Mouse (Mus musculus) lung, embryonic 14.5 days (tissue): ENCODE data around the gene Zar1l. TPM values are rescaled to one million over a fixed set of nuclear protein-coding genes. Genes with fewer than 3 reads are reported as not detected.

Experiments used
- ATAC-seq: fragments of 200-750 bp; cut with Nextera tagmentation; 2 replicates; pipeline ENCODE4 v1.8.0; 2017; ENCODE audit warnings: mild to moderate bottlenecking, moderate TSS enrichment, moderate library complexity; ENCODE audit not compliant: insufficient read depth
- DNase-seq: peaks from one replicate; pipeline ENCODE4 v3.0.0-alpha.2; 2015
- H3K27ac ChIP-seq: fragments of 300-500 bp; sonication (generic); 2 replicates; pipeline ENCODE4 v1.5.1; 2014; ENCODE audit warnings: low read depth, mild to moderate bottlenecking, moderate library complexity
- H3K27me3 ChIP-seq: fragments of 300-500 bp; sonication (generic); 2 replicates; pipeline ENCODE4 v1.6.1; 2014; ENCODE audit warnings: low read length, control low read depth; ENCODE audit not compliant: insufficient read depth
- H3K36me3 ChIP-seq: fragments of 300-500 bp; sonication (generic); 2 replicates; pipeline ENCODE4 v1.6.1; 2014; ENCODE audit warnings: control low read depth; ENCODE audit not compliant: insufficient read depth
- H3K4me1 ChIP-seq: fragments of 300-500 bp; sonication (generic); 2 replicates; pipeline ENCODE4 v1.6.1; 2014; ENCODE audit warnings: antibody characterized with exemption, control low read depth; ENCODE audit not compliant: insufficient read depth
- H3K4me2 ChIP-seq: fragments of 300-500 bp; sonication (generic); 2 replicates; pipeline ENCODE4 v1.6.1; 2014; ENCODE audit warnings: mild to moderate bottlenecking
- H3K4me3 ChIP-seq: fragments of 300-500 bp; sonication (generic); 2 replicates; pipeline ENCODE4 v1.5.1; 2014; ENCODE audit warnings: low read depth, low read length
- H3K9ac ChIP-seq: fragments of 300-500 bp; sonication (generic); 2 replicates; pipeline ENCODE4 v1.6.1; 2014
- H3K9me3 ChIP-seq: fragments of 300-500 bp; sonication (generic); 2 replicates; pipeline ENCODE4 v1.6.1; 2016; ENCODE audit warnings: low read depth, low read length, control low read depth
- CTCF ChIP-seq: IDR thresholded peaks from 2 replicates; pipeline ENCODE4 v1.5.1; 2016; ENCODE audit warnings: antibody characterized with exemption, low read depth
- WGBS: fragments of 180-500 bp; shearing (Covaris S2); extraction: QIAGEN DNeasy Blood & Tissue Kit; methylation state at CpG from one replicate; pipeline ENCODE4 v1.1.7; 2014; 5-methylcytosine and 5-hydroxymethylcytosine counted together
- polyA plus RNA-seq: library from polyadenylated mRNA; unstranded; fragments of >200 nt; fragmentation: Nextera tagmentation; extraction: Ambion mirVana; gene quantifications from 2 replicates; pipeline ENCODE4 v1.2.1, GENCODE M21; 2014

Zar1l gene
- polyA plus RNA-seq = not detected in 2 replicates

DNA sequence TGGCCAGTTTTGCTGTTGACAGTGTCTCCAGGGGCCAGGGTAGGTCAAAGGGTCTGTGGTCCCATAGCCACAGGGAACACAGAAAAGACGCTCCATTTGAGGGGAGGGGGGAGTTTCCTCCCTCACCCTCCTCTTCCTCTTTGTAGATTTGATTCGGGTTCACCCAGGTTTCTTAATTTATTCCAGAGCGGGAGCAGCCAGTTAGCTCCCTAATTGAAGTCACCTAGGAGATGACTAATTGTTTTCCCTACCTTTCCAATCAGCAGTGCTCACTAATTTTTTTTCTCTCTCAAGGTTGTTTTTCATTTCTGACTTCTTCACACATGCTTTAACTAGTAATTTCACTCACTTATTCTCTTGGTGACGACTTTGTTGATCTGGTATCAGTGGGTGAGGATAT lies at the start of gene Zar1l:
Gene Zar1l, minus strand, starts transcription at position 101 of the 400 bp plus-strand sequence.
- Histone ChIP-seq H3K9me3 (no peaks in the 10 kb centered on the region), H3K36me3 (no peaks in the 10 kb centered on the region), H3K4me2 (no peak within 1 kb of the TSS), H3K27me3 (no peaks in the 10 kb centered on the region), H3K4me1 (no peaks in the 10 kb centered on the region), H3K27ac (no peak within 1 kb of the TSS), H3K4me3 (no peak within 1 kb of the TSS), H3K9ac (no peak within 1 kb of the TSS)
- 54% methylated on average over 4 of the region's 4 CpGs for WGBS
- DNase-seq = no peak
- ATAC-seq = no peak
- TF ChIP-seq CTCF = no peak

DNA sequence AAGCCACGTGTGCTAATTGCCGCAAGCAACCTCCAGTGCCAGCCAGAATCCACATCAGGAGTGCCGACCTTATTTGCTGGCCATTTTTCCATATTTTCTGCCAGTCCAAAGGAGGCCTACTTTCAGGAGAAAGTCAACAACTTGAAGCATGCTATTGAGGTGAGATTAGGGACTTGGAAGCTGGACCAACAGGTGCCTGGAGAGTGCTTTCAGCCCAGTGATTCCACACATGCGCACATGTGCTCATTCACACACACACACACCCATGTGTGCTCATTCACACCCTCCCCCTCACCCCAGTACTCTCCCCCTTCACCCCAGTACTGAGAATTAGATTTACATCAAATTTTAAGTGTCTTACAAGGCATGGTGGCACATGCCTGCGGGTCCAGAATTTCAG lies 49.0 kb upstream of the Zar1l start:
- ATAC-seq = no peak
- H3K9me3 ChIP-seq = no peaks in the 10 kb centered on the region
- H3K4me2 ChIP-seq = no peak overlapping the region
- H3K36me3 ChIP-seq = peaks cover 49% of the 10 kb centered on the region
- no peak overlapping the region for H3K27ac ChIP-seq
- no peaks in the 10 kb centered on the region for H3K4me1 ChIP-seq
- TF ChIP-seq CTCF = no peak
- no peak for DNase-seq
- no peak overlapping the region for H3K4me3 ChIP-seq
- no peak overlapping the region for H3K9ac ChIP-seq
- no peaks in the 10 kb centered on the region for H3K27me3 ChIP-seq
- WGBS = 83% methylated on average over 5 of the region's 5 CpGs

DNA sequence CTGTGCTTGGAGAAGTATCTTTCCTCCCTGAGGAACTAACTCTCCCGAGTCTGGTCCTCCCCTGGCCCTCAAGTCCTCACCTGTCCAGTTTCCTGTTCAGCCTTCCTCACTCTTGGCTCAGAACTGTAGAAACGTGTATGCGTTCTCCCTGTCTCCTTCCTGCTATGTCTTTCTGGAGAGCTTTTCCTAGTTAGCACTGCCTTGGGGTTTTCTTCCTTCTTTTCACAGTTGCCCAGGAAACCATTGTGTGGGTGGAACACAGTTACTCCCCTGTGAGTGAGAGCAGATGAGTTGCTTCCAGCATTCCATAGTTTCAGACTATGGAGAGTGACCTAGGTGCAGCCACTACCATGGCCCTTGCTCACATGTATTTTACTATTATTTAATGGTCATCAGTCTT lies 48.3 kb upstream of the Zar1l start:
- DNase-seq (no peak), ATAC-seq (no peak)
- Histone ChIP-seq H3K9ac (no peak overlapping the region), H3K4me1 (no peaks in the 10 kb centered on the region), H3K27me3 (no peaks in the 10 kb centered on the region), H3K4me3 (no peak overlapping the region), H3K36me3 (peaks cover 52% of the 10 kb centered on the region), H3K27ac (no peak overlapping the region), H3K4me2 (no peak overlapping the region), H3K9me3 (no peaks in the 10 kb centered on the region)
- no peak for TF ChIP-seq CTCF
- WGBS = 61% methylated on average over 3 of the region's 3 CpGs

DNA sequence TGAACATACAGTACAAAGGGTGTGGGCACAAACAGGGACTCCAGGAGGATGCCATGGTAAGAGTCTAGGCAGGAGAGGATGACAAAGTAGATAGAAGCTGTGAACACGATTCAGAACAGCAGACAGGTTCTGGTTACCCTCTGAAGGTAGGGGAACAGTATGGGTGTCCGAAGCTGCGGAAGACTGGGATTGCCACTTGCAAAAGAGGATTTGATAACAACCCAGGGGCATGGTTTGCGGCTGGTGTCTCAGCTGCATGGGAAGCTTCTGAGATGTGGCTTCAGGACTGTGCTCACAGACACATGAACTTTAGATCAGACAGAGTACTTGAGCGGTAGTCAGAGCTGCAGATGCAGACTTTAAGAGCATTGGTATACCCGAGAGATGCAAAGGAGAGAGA lies 46.5 kb upstream of the Zar1l start:
- 91% methylated on average over 6 of the region's 6 CpGs for WGBS
- H3K9ac ChIP-seq = no peak overlapping the region
- H3K36me3 ChIP-seq = peaks cover 58% of the 10 kb centered on the region
- H3K27me3 ChIP-seq = no peaks in the 10 kb centered on the region
- DNase-seq (no peak), ATAC-seq (no peak)
- no peaks in the 10 kb centered on the region for H3K4me1 ChIP-seq
- H3K4me2 ChIP-seq = no peak overlapping the region
- TF ChIP-seq CTCF = no peak
- no peak overlapping the region for H3K4me3 ChIP-seq
- H3K27ac ChIP-seq = no peak overlapping the region
- H3K9me3 ChIP-seq = no peaks in the 10 kb centered on the region

- WGBS = 84% methylated on average over 5 of the region's 5 CpGs
- ATAC-seq (no peak), DNase-seq (no peak)
- H3K27me3 ChIP-seq = no peaks in the 10 kb centered on the region
- H3K36me3 ChIP-seq = peaks cover 60% of the 10 kb centered on the region
- H3K4me1 ChIP-seq = no peaks in the 10 kb centered on the region
- TF ChIP-seq CTCF = no peak
- H3K9me3 ChIP-seq = no peaks in the 10 kb centered on the region
- H3K4me3 ChIP-seq = no peak overlapping the region
- H3K9ac ChIP-seq = no peak overlapping the region
- no peak overlapping the region for H3K4me2 ChIP-seq
- no peak overlapping the region for H3K27ac ChIP-seq
Measured at GRCm38 (mm10) chr5:150561783-150562182, 43.8 kb upstream of the Zar1l start.

- Histone ChIP-seq H3K4me3 (no peak overlapping the region), H3K9ac (no peak overlapping the region), H3K27ac (no peak overlapping the region), H3K36me3 (peaks cover 58% of the 10 kb centered on the region), H3K4me2 (no peak overlapping the region), H3K9me3 (no peaks in the 10 kb centered on the region), H3K27me3 (no peaks in the 10 kb centered on the region), H3K4me1 (no peaks in the 10 kb centered on the region)
- DNase-seq = no peak
- ATAC-seq = no peak
- no peak for TF ChIP-seq CTCF
Measured at GRCm38 (mm10) chr5:150561376-150561775, 43.4 kb upstream of the Zar1l start.

GRCm38 (mm10) chr5:150560851-150561250 lies 42.9 kb upstream of the Zar1l start:
- no peaks in the 10 kb centered on the region for H3K4me1 ChIP-seq
- peaks cover 54% of the 10 kb centered on the region for H3K36me3 ChIP-seq
- no peak overlapping the region for H3K4me2 ChIP-seq
- H3K4me3 ChIP-seq = no peak overlapping the region
- H3K9me3 ChIP-seq = no peaks in the 10 kb centered on the region
- no peak overlapping the region for H3K9ac ChIP-seq
- ATAC-seq (no peak), DNase-seq (no peak)
- no peak overlapping the region for H3K27ac ChIP-seq
- H3K27me3 ChIP-seq = no peaks in the 10 kb centered on the region
- TF ChIP-seq CTCF = no peak
- WGBS = 92% methylated on average over 5 of the region's 5 CpGs

DNA sequence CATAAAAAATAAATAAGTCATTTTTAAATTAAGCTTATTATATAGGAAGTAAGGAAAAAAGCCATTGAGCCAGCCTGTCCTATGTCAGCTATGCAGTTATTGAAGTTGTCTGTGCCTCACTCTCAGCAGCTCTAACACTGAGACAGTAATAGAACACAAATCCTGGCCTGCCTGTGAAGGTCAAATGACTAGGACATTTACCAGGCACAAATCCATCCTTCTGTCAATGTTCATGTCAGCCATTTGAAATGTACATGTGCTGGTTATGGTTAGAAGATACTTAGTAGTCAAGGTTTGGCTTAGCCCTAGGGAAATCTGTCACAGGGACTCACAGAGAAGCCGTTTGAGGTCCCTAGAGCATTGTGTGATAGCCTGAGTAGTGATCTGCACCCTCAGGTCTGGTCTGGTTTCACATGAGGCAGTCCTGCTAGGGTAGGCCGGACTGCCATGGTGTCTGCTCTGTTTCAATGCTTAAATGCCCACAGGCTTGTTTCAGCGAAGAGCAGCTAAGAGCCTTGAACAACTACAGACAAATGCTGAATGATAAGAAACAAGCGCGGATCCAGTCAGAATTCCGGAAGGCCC lies 41.6 kb upstream of the Zar1l start:
- H3K4me1 ChIP-seq = no peaks in the 10 kb centered on the region
- peaks cover 60% of the 10 kb centered on the region for H3K36me3 ChIP-seq
- DNase-seq (no peak), ATAC-seq (no peak)
- no peak overlapping the region for H3K27ac ChIP-seq
- H3K27me3 ChIP-seq = no peaks in the 10 kb centered on the region
- no peak overlapping the region for H3K9ac ChIP-seq
- no peak overlapping the region for H3K4me3 ChIP-seq
- no peak overlapping the region for H3K4me2 ChIP-seq
- no peak for TF ChIP-seq CTCF
- H3K9me3 ChIP-seq = no peaks in the 10 kb centered on the region
- 94% methylated on average over 6 of the region's 6 CpGs for WGBS
